Mouse (Mus musculus): Measurements from ENCODE around the gene 4933416C03Rik. TPM values are rescaled to one million over a fixed set of nuclear protein-coding genes. Genes with fewer than 3 reads are reported as not detected.

4933416C03Rik gene
- polyA plus RNA-seq, 1 experiment from 2014 or later, result not detected

DNA sequence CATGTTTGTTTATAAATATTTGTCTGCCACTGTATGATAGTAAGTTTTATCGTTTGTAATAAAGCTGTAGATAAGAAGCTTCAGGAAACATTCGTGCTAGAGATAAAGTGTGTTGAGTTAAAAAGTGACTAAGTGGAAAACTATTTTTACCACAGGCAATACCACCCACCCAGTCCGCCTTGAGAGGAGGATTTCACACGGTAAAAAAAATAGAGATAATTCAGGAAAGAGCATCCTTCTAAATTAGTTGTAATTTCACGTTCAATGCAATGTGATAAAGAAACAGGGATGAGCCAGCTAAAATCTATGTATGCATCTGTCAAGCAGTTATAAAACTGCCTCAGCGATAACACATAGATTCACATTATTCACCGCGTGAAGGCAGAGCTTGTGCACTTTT lies 3.3 kb upstream of the 4933416C03Rik start:
- H3K36me3 ChIP-seq (replicated peaks), result no peaks in the 10 kb centered on the region
- H3K27me3 ChIP-seq (ENCODE audit: poor library complexity, severe bottlenecking), result no peaks in the 10 kb centered on the region
- no peak for DNase-seq (ENCODE audit: extremely low spot score, low spot score)
- H3K4me1 ChIP-seq, result no peaks in the 10 kb centered on the region
- peaks cover 8% of the 10 kb centered on the region for H3K9me3 ChIP-seq
- WGBS, result 89% methylated on average over 8 of the region's 8 CpGs
- H3K4me3 ChIP-seq, result no peak overlapping the region
- H3K27ac ChIP-seq, result no peak overlapping the region

DNA sequence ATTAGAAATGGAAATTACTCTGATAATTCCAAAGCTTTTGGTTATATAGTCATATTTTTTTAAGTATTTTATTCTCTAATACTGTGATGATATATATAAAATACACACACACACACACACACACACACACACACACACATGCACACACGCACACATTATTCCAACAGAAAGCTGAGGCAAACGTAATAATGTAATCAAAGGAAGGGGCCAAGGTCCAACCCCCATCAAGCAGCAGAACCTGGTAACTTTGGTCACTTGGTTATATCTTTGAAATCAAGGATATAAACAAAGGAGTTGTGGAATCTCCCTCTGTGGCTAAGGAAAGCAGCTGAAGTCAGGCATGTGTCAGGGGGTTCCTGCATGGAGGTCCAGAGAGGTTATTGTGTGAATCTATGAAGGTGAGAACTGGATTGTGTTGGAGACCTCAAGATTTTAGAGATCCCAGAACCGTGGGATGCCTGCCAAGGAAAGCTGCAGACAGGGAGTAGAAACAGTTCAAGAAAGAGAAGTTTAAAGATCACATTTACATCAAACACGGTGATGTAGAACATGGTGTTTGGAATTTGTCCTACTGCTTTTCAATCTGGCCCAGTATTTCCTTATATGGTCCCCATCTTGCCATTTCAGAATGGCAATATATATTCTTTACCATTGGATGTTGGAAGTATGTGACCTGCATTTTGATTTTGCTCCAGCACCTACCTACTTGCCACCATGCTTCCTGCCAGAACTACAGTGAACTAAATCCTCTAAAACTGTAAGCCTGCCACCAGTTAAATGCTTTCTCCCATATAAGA lies 2.4 kb upstream of the 4933416C03Rik start:
- peaks cover 8% of the 10 kb centered on the region for H3K9me3 ChIP-seq
- H3K36me3 ChIP-seq (replicated peaks), result no peaks in the 10 kb centered on the region
- H3K27ac ChIP-seq, result no peak overlapping the region
- no peak for DNase-seq (ENCODE audit: extremely low spot score, low spot score)
- H3K4me3 ChIP-seq, result no peak overlapping the region
- 86% methylated on average over 4 of the region's 4 CpGs for WGBS
- H3K4me1 ChIP-seq, result no peaks in the 10 kb centered on the region
- H3K27me3 ChIP-seq (ENCODE audit: poor library complexity, severe bottlenecking), result no peaks in the 10 kb centered on the region

- Histone ChIP-seq H3K9me3 (peaks cover 8% of the 10 kb centered on the region), H3K36me3 (replicated peaks) (no peaks in the 10 kb centered on the region)
- 93% methylated on average over 11 of the region's 11 CpGs for WGBS
Measured at GRCm38 (mm10) chr10:116112868-116113267, 849 bp downstream of the 4933416C03Rik start.

GRCm38 (mm10) chr10:116108730-116109129 lies 5.0 kb downstream of the 4933416C03Rik start:
- H3K36me3 ChIP-seq (replicated peaks), result no peaks in the 10 kb centered on the region
- 94% methylated on average over 1 of the region's 1 CpGs for WGBS

More at GRCm38 (mm10) chr10:116112868-116113267, 849 bp downstream of the 4933416C03Rik start:
- DNase-seq (ENCODE audit: extremely low spot score, low spot score), result no peak
- Histone ChIP-seq H3K4me3 (no peak overlapping the region), H3K27ac (no peak overlapping the region), H3K27me3 (ENCODE audit: poor library complexity, severe bottlenecking) (no peaks in the 10 kb centered on the region), H3K4me1 (no peaks in the 10 kb centered on the region)

DNA sequence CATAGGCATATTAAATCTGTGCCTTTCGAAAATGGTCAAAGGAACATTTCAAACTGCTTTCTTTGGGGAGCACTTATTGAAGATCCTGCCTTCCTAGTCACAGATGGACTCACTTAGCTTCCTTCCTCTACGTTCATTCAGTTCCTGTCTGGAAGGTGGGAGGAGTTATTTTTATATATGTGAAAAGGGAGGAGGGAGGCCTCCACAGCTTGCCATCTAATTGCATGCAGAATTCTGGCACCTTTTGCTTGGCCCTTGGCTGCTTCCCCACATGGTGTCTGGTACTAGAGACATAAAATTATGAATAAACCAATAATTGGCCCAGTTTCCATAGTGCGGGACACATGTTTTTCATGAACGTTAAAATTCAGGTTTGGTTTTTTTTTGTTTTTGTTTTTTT lies 5.5 kb downstream of the 4933416C03Rik start:
- no peaks in the 10 kb centered on the region; the same call in 1 of the 2 replicates for H3K9me3 ChIP-seq
- WGBS, result 79% methylated on average over 4 of the region's 4 CpGs
- no peak for DNase-seq (ENCODE audit: extremely low spot score, low spot score)

More at GRCm38 (mm10) chr10:116108730-116109129, 5.0 kb downstream of the 4933416C03Rik start:
- Histone ChIP-seq H3K4me1 (no peaks in the 10 kb centered on the region), H3K27me3 (ENCODE audit: poor library complexity, severe bottlenecking) (no peaks in the 10 kb centered on the region), H3K9me3 (peaks cover 3% of the 10 kb centered on the region), H3K27ac (no peak overlapping the region), H3K4me3 (no peak overlapping the region)
- DNase-seq (ENCODE audit: extremely low spot score, low spot score), result no peak

GRCm38 (mm10) chr10:116098470-116098869 lies 15.2 kb downstream of the 4933416C03Rik start:
- Histone ChIP-seq H3K4me3 (no peak overlapping the region), H3K27me3 (ENCODE audit: poor library complexity, severe bottlenecking) (no peaks in the 10 kb centered on the region), H3K4me1 (no peaks in the 10 kb centered on the region), H3K27ac (no peak overlapping the region), H3K36me3 (replicated peaks) (no peaks in the 10 kb centered on the region), H3K9me3 (no peaks in the 10 kb centered on the region)
- WGBS, result 89% methylated on average over 7 of the region's 7 CpGs
- no peak for DNase-seq (ENCODE audit: extremely low spot score, low spot score)

More for the DNA sequence above, 5.5 kb downstream of the 4933416C03Rik start:
- no peaks in the 10 kb centered on the region for H3K27me3 ChIP-seq (ENCODE audit: poor library complexity, severe bottlenecking)
- H3K27ac ChIP-seq, result no peak overlapping the region
- H3K4me3 ChIP-seq, result no peak overlapping the region
- H3K4me1 ChIP-seq, result no peaks in the 10 kb centered on the region
- H3K36me3 ChIP-seq (replicated peaks), result no peaks in the 10 kb centered on the region

- Histone ChIP-seq H3K36me3 (replicated peaks) (no peaks in the 10 kb centered on the region), H3K9me3 (no peaks in the 10 kb centered on the region), H3K27me3 (ENCODE audit: poor library complexity, severe bottlenecking) (no peaks in the 10 kb centered on the region), H3K4me3 (no peak overlapping the region), H3K4me1 (no peaks in the 10 kb centered on the region), H3K27ac (no peak overlapping the region)
- 92% methylated on average over 13 of the region's 13 CpGs for WGBS
- no peak for DNase-seq (ENCODE audit: extremely low spot score, low spot score)
Measured at GRCm38 (mm10) chr10:116096466-116096865, 17.3 kb downstream of the 4933416C03Rik start.

DNA sequence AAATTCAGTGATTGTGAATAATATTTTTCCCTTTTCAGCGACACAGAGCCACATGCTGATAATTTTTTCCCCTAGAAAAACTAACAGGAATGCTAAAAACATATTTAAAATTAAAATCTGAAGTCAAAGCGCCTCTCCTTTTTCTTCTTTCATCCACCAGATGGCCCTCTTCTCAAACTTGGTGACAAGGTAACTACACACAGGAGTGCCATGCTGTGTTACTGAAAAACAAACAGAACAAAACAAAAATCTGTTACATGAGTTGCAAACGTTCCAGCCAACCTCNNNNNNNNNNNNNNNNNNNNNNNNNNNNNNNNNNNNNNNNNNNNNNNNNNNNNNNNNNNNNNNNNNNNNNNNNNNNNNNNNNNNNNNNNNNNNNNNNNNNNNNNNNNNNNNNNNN lies 29.8 kb downstream of the 4933416C03Rik start:
- Histone ChIP-seq H3K4me3 (no peak overlapping the region), H3K27ac (no peak overlapping the region), H3K27me3 (ENCODE audit: poor library complexity, severe bottlenecking) (no peaks in the 10 kb centered on the region), H3K36me3 (replicated peaks) (no peaks in the 10 kb centered on the region), H3K4me1 (no peaks in the 10 kb centered on the region), H3K9me3 (no peaks in the 10 kb centered on the region)
- WGBS, result 24% methylated on average over 3 of the region's 3 CpGs
- DNase-seq (ENCODE audit: extremely low spot score, low spot score), result no peak

- 93% methylated on average over 6 of the region's 6 CpGs for WGBS
- H3K4me3 ChIP-seq, result no peak overlapping the region
- H3K27ac ChIP-seq, result no peak overlapping the region
- H3K36me3 ChIP-seq (replicated peaks), result no peaks in the 10 kb centered on the region
- no peaks in the 10 kb centered on the region for H3K4me1 ChIP-seq
- H3K27me3 ChIP-seq (ENCODE audit: poor library complexity, severe bottlenecking), result no peaks in the 10 kb centered on the region
- no peaks in the 10 kb centered on the region for H3K9me3 ChIP-seq
- DNase-seq (ENCODE audit: extremely low spot score, low spot score), result no peak
Measured at GRCm38 (mm10) chr10:116080841-116081240, 32.9 kb downstream of the 4933416C03Rik start.

DNA sequence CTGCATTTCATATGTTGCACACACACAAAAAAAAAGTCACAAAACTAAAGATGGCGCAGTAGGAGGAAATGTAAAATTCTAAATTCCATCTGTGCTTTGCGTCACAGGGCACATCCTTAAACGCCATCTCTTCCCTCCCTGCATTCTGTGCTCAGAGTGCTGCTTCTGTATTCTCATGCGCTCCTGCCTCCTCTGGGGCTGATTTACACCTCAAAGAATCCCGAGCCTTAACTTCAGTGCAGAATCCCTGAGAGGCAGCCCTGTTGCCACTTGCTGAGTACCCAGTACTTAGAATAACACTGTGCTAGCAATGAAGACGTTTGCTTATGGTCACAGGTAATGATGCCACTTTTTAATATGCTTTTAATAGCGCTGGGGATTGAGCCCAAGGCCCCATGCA lies 34.3 kb downstream of the 4933416C03Rik start:
- Histone ChIP-seq H3K36me3 (replicated peaks) (no peaks in the 10 kb centered on the region), H3K4me1 (no peaks in the 10 kb centered on the region), H3K9me3 (no peaks in the 10 kb centered on the region), H3K4me3 (no peak overlapping the region), H3K27ac (no peak overlapping the region), H3K27me3 (ENCODE audit: poor library complexity, severe bottlenecking) (no peaks in the 10 kb centered on the region)
- 47% methylated on average over 7 of the region's 7 CpGs for WGBS
- no peak for DNase-seq (ENCODE audit: extremely low spot score, low spot score)

DNA sequence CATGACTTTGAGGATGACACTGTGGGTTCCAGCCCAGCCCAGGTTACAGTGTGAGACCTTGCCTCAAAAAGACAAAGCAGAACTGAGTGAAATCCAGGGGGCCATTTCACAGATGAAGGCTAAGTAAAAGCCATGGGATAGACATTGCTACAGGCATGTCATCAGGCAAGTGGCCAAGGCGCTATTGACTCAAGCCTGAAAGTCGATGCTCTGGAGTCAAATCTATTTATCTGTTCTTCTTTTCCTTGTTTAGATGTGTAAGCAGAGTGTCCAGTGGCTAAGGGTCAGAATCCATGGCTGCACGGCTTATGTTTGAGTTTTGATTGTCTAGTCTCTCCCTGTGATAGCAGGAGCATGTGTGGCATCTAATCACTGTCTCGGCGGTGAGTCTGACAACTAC lies 35.1 kb downstream of the 4933416C03Rik start:
- Histone ChIP-seq H3K27me3 (ENCODE audit: poor library complexity, severe bottlenecking) (no peaks in the 10 kb centered on the region), H3K27ac (no peak overlapping the region), H3K4me3 (no peak overlapping the region), H3K4me1 (no peaks in the 10 kb centered on the region), H3K9me3 (no peaks in the 10 kb centered on the region), H3K36me3 (replicated peaks) (no peaks in the 10 kb centered on the region)
- WGBS, result 90% methylated on average over 5 of the region's 5 CpGs
- DNase-seq (ENCODE audit: extremely low spot score, low spot score), result no peak

- 89% methylated on average over 5 of the region's 5 CpGs for WGBS
- no peaks in the 10 kb centered on the region; the same call in 1 of the 2 replicates for H3K4me1 ChIP-seq
- no peaks in the 10 kb centered on the region for H3K27me3 ChIP-seq (ENCODE audit: poor library complexity, severe bottlenecking)
- no peak overlapping the region for H3K27ac ChIP-seq
- no peaks in the 10 kb centered on the region for H3K36me3 ChIP-seq (replicated peaks)
- H3K9me3 ChIP-seq, result no peaks in the 10 kb centered on the region
- DNase-seq (ENCODE audit: extremely low spot score, low spot score), result no peak
- no peak overlapping the region for H3K4me3 ChIP-seq
Measured at GRCm38 (mm10) chr10:116075954-116076353, 37.8 kb downstream of the 4933416C03Rik start.

Data from forebrain, embryonic 10.5 days (tissue).